Mouse (Mus musculus) lung, postnatal 10 days (tissue): ENCODE results near the gene Dkkl1.
A peak's percentile ranks its signal among the peaks of the same experiment; 100 is the strongest.

ENCODE experiments used
- DNase-seq: peaks from one replicate; pipeline ENCODE4 v3.0.0; 2021

The Dkkl1 gene

GRCm38 (mm10) chr7:45163735-45164490 is 48.0 kb downstream of the Dkkl1 start, which contains the start of gene Slc17a7:
TSS of gene Slc17a7 (plus strand) at chr7:45163949.
- peak; percentile 48 for DNase-seq

- DNase-seq, result no peak
These were observed 48.8 kb downstream of the Dkkl1 start for GRCm38 (mm10) chr7:45162996-45163615.

- no peak for DNase-seq
These were observed 49.4 kb downstream of the Dkkl1 start for GRCm38 (mm10) chr7:45162551-45162950.

GRCm38 (mm10) chr7:45161612-45162473 is 50.1 kb downstream of the Dkkl1 start:
- DNase-seq, result peak; percentile 92

- DNase-seq, result no peak
These were observed 51.1 kb downstream of the Dkkl1 start for GRCm38 (mm10) chr7:45160866-45161265.

GRCm38 (mm10) chr7:45160316-45160800 is 51.6 kb downstream of the Dkkl1 start:
- DNase-seq, result no peak

GRCm38 (mm10) chr7:45158991-45159390 is 53.0 kb downstream of the Dkkl1 start:
- no peak for DNase-seq
